Mouse (Mus musculus): ENCODE measurements around the gene Rab11fip4.

Rab11fip4 gene

GRCm38 (mm10) chr11:79714082-79714742 is 123.2 kb downstream of the Rab11fip4 start:
- no peak for DNase-seq (ENCODE audit: low spot score)

- DNase-seq (ENCODE audit: low spot score) = no peak
Measured at GRCm38 (mm10) chr11:79714743-79715110, 123.7 kb downstream of the Rab11fip4 start.

- DNase-seq (ENCODE audit: low spot score) = no peak
Measured at GRCm38 (mm10) chr11:79715316-79715715, 124.3 kb downstream of the Rab11fip4 start.

- DNase-seq (ENCODE audit: low spot score) = no peak
Measured at GRCm38 (mm10) chr11:79715733-79716452, 124.9 kb downstream of the Rab11fip4 start.

GRCm38 (mm10) chr11:79716453-79716749 is 125.4 kb downstream of the Rab11fip4 start:
- no peak for DNase-seq (ENCODE audit: low spot score)

GRCm38 (mm10) chr11:79717271-79717670 is 126.3 kb downstream of the Rab11fip4 start:
- no peak for DNase-seq (ENCODE audit: low spot score)

- no peak for DNase-seq (ENCODE audit: low spot score)
Measured at GRCm38 (mm10) chr11:79717801-79718200, 126.8 kb downstream of the Rab11fip4 start.

GRCm38 (mm10) chr11:79718202-79718601 is 127.2 kb downstream of the Rab11fip4 start:
- no peak for DNase-seq (ENCODE audit: low spot score)

- DNase-seq (ENCODE audit: low spot score) = no peak
Measured at GRCm38 (mm10) chr11:79718829-79719346, 127.9 kb downstream of the Rab11fip4 start.

GRCm38 (mm10) chr11:79720737-79721136 is 129.7 kb downstream of the Rab11fip4 start:
- DNase-seq (ENCODE audit: low spot score) = no peak

GRCm38 (mm10) chr11:79722811-79723210 is 131.8 kb downstream of the Rab11fip4 start:
- DNase-seq (ENCODE audit: low spot score) = no peak

- DNase-seq (ENCODE audit: low spot score) = no peak
Measured at GRCm38 (mm10) chr11:79725005-79725404, 134.0 kb downstream of the Rab11fip4 start.

- DNase-seq (ENCODE audit: low spot score) = no peak
Measured at GRCm38 (mm10) chr11:79729231-79730047, 138.4 kb downstream of the Rab11fip4 start.

- DNase-seq (ENCODE audit: low spot score) = no peak
Measured at GRCm38 (mm10) chr11:79730462-79730861, 139.4 kb downstream of the Rab11fip4 start.

- DNase-seq (ENCODE audit: low spot score) = no peak
Measured at GRCm38 (mm10) chr11:79731476-79731875, 140.5 kb downstream of the Rab11fip4 start.

GRCm38 (mm10) chr11:79733013-79733412 is 142.0 kb downstream of the Rab11fip4 start:
- no peak for DNase-seq (ENCODE audit: low spot score)

GRCm38 (mm10) chr11:79736232-79737006 is 145.4 kb downstream of the Rab11fip4 start:
- no peak for DNase-seq (ENCODE audit: low spot score)

- no peak for DNase-seq (ENCODE audit: low spot score)
Measured at GRCm38 (mm10) chr11:79737126-79737697, 146.2 kb downstream of the Rab11fip4 start.

GRCm38 (mm10) chr11:79737865-79738502 is 147.0 kb downstream of the Rab11fip4 start:
- no peak for DNase-seq (ENCODE audit: low spot score)

- peak; percentile 31 for DNase-seq (ENCODE audit: low spot score)
Measured at GRCm38 (mm10) chr11:79738725-79739558, 147.9 kb downstream of the Rab11fip4 start.
